Mouse (Mus musculus) liver, postnatal 0 days (tissue): ENCODE measurements at regions not wholly inside any gene's neighbourhood (a gene's known extent, or its start where the extent isn't known, plus 50 kb on each side); places are given as distances from the start of the nearest gene placed in this dataset.

ENCODE experiments used
- CTCF ChIP-seq: sonication (generic); IDR thresholded peaks from 2 replicates; pipeline ENCODE4 v1.5.1; 2016; ENCODE audit warnings: antibody characterized with exemption, low read depth
- EP300 ChIP-seq: IDR thresholded peaks from 2 replicates; pipeline ENCODE4 v1.6.1; 2016; ENCODE audit warnings: antibody characterized with exemption, low read depth, mild to moderate bottlenecking

GRCm38 (mm10) chr2:173384935-173385586 lies 108.7 kb upstream of the Pmepa1 start:
- TF ChIP-seq CTCF (no peak), EP300 (no peak)
